In the genomic region with DNA sequence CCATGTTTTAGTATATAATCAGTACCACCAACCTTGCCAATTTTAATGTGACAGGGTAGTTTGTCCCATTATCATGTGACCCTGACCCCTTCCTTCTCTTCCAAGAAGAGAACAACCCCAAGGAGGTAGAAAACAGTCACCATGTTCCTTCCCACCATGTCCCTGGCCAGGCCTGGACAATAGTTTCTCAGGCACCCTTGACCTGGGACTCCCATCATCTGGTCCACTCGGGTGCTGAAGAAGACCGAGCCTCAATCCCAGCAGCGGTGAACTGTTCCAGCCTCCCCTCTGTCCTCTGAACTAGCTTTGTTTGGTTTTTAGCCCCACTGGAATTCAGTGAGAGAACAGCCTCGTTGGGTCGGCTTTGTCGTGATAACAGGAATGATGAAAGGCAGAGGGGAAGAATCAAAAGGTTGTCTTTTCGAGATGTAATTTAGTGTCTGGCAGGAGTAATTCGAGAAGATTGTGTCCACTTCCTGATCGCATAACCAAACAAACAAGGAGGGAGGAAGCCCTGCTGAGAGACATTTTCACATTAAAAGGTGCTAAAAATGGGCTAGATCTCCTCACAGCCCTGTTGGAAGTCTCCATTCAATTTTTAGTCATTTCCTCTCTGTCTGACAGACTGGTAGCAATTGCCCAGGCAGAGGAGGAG, we compare ENCODE assay signal across 18 mouse cellular contexts.
"Had no signal": no experiment of that assay in that cellular context is flagged by ENCODE, and none has a peak within 500 bp of the region (broad histone marks: within the 10 kb centered on the region; RNA-seq: fewer than 3 reads in every experiment).

No protein-coding gene starts in this region.

- H3K36me3 ChIP-seq: liver, embryonic 15.5 days; lung, embryonic 15.5 days; midbrain, embryonic 12.5 days; neural tube, embryonic 12.5 days; stomach, embryonic 15.5 days had no signal

- H3K4me1 ChIP-seq: liver, embryonic 15.5 days; lung, embryonic 15.5 days; megakaryocyte, embryonic 14.5 days; stomach, embryonic 15.5 days had no signal

- DNase-seq: liver, postnatal 0 days; lung, adult 2 months; lung, postnatal 14 days; lung, postnatal 36 days; midbrain, embryonic 14.5 days; right cerebral cortex, postnatal 14 days; thymus, adult 2 months; thymus, postnatal 14 days; thymus, postnatal 4 days had no signal

- H3K27ac ChIP-seq: liver, embryonic 15.5 days; lung, embryonic 15.5 days; macrophage; midbrain, embryonic 12.5 days; neural tube, embryonic 12.5 days; stomach, embryonic 15.5 days; stomach, postnatal 0 days had no signal

- H3K4me3 ChIP-seq: liver, embryonic 15.5 days; lung, embryonic 15.5 days; megakaryocyte, embryonic 14.5 days; midbrain, embryonic 12.5 days; neural tube, embryonic 12.5 days; stomach, embryonic 15.5 days had no signal

- H3K9me3 ChIP-seq: liver, embryonic 15.5 days; lung, embryonic 15.5 days; midbrain, embryonic 12.5 days; neural tube, embryonic 12.5 days; stomach, embryonic 15.5 days had no signal

- H3K4me2 ChIP-seq: liver, embryonic 15.5 days; lung, embryonic 15.5 days; midbrain, embryonic 12.5 days; neural tube, embryonic 12.5 days; stomach, embryonic 15.5 days had no signal

- H3K9ac ChIP-seq: liver, embryonic 15.5 days; liver, postnatal 0 days; lung, embryonic 15.5 days; midbrain, embryonic 12.5 days; neural tube, embryonic 12.5 days; stomach, embryonic 15.5 days had no signal

- H3K27me3 ChIP-seq: liver, embryonic 15.5 days; lung, embryonic 15.5 days; megakaryocyte, embryonic 14.5 days; neural tube, embryonic 12.5 days; stomach, embryonic 15.5 days had no signal

- ATAC-seq: liver, postnatal 0 days; lung, postnatal 0 days had no signal
